In genomic region chr5:99248501-99248900, GRCm38 (mm10) we compare ENCODE assay signal across 8 mouse cellular contexts.
A peak's percentile ranks its signal among the peaks of the same experiment; 100 is the strongest.
DNase-seq lines count a peak whose midpoint lies in the region; ATAC-seq and TF ChIP-seq lines count a peak whose summit lies in the region.

No protein-coding gene starts in this region.

- in situ Hi-C loops in ES-E14 (cut with MboI; ENCODE audit: low sequenced_read_pairs in 2 of 2, unreplicated experiment in 2 of 2): no loop called here

- DNase-seq in ES-E14 (ENCODE audit: low read depth, low spot score): peak; percentile 87
- DNase-seq in c-Kit-positive CD71-positive TER-119-negative erythroid progenitor cells, embryonic 14.5 days (ENCODE audit: low read depth): peak; percentile 76
- peak; percentile 96 to 99 for DNase-seq in heart, postnatal 14 days
- peak; percentile 92 to 99 for DNase-seq in layer of hippocampus, adult 2 months (ENCODE audit: low spot score in 2 of 2)
- DNase-seq in lung, postnatal 14 days: peak; percentile 100
- peak; percentile 93 for DNase-seq in ovary, postnatal 36 days (ENCODE audit: low spot score)
- DNase-seq in thymus, postnatal 25 days: peak; percentile 93

- ATAC-seq in forebrain, embryonic 15.5 days (replicated peaks): peak; percentile 65

- no peaks in the 10 kb centered on the region for H3K27me3 ChIP-seq in forebrain, embryonic 15.5 days

- TF ChIP-seq CTCF in layer of hippocampus, adult 2 months (conservative IDR thresholded peaks at IDR 0.05): peak; percentile 99

- WGBS in forebrain, embryonic 15.5 days: under 1% methylated on average over 7 of the region's 7 CpGs

- peak overlapping the region; percentile 74 for H3K4me2 ChIP-seq in forebrain, embryonic 15.5 days (replicated peaks)

- intact Hi-C loops in heart, postnatal 14 days (cut with DNase I): loop anchor here (2.0 to 10.0 kb wide), 3 partner anchors 46 to 786 kb away; partner anchors contain the start of genes Enoph1 and Hnrnpdl

- H3K4me3 ChIP-seq in ES-E14 (ENCODE audit: insufficient read depth in 1 of 2, low read depth in 1 of 2, low read length in 2 of 2, poor library complexity in 1 of 2, severe bottlenecking in 1 of 2): no peak overlapping the region
- peak overlapping the region; percentile 27 for H3K4me3 ChIP-seq in forebrain, embryonic 15.5 days
- H3K4me3 ChIP-seq in layer of hippocampus, adult 2 months: no peak overlapping the region

- H3K9me3 ChIP-seq in ES-E14 (ENCODE audit: control insufficient read depth, insufficient read depth, low read depth, low read length): no peaks in the 10 kb centered on the region
- no peaks in the 10 kb centered on the region for H3K9me3 ChIP-seq in forebrain, embryonic 15.5 days

- no peaks in the 10 kb centered on the region for H3K36me3 ChIP-seq in ES-E14 (ENCODE audit: control insufficient read depth, insufficient read depth, low read length, poor library complexity, severe bottlenecking)
- H3K36me3 ChIP-seq in forebrain, embryonic 15.5 days: no peaks in the 10 kb centered on the region

- H3K27ac ChIP-seq in ES-E14 (ENCODE audit: insufficient read depth, low read depth, low read length, poor library complexity, severe bottlenecking): no peak overlapping the region
- peak overlapping the region; percentile 83 for H3K27ac ChIP-seq in forebrain, embryonic 15.5 days (replicated peaks)
- H3K27ac ChIP-seq in layer of hippocampus, adult 2 months: peak overlapping the region; percentile 58; the same call in 1 of the 2 replicates

- peaks cover 0 to 3% of the 10 kb centered on the region in 2 experiments; a peak in 1 of 4 replicates for H3K4me1 ChIP-seq in ES-E14 (ENCODE audit: control insufficient read depth in 2 of 2, insufficient read depth in 2 of 2, low read length in 2 of 2, poor library complexity in 1 of 2)
- H3K4me1 ChIP-seq in forebrain, embryonic 15.5 days: peaks cover 56% of the 10 kb centered on the region

- no peak overlapping the region for H3K9ac ChIP-seq in ES-E14 (ENCODE audit: insufficient read depth, low read depth, low read length, poor library complexity, severe bottlenecking)
- H3K9ac ChIP-seq in forebrain, embryonic 15.5 days (replicated peaks): peak overlapping the region; percentile 13

TF ChIP-seq in ES-E14, 5 proteins besides CTCF, POLR2A, EP300 and RAD21:
- TF ChIP-seq ZC3H11A (IDR thresholded peaks at IDR 0.05; ENCODE audit: borderline replicate concordance, low read depth, low read length) (peak; percentile 72), MAFK (IDR thresholded peaks at IDR 0.05; ENCODE audit: insufficient read depth, low read depth, low read length) (no peak)
